Mouse (Mus musculus) cortical plate, adult 2 months (tissue): ENCODE results near the gene Gm10842.
"Not testable (repeated sequence)": the region's sequence is repeated elsewhere in the genome, so short reads cannot be mapped to it uniquely, and the experiment has no call there.

Experiments used
- CTCF ChIP-seq: fragments of 200-500 bp; IDR thresholded peaks from 2 replicates; pipeline ENCODE4 v1.5.1; 2011; ENCODE audit warnings: mild to moderate bottlenecking, control low read depth, low read length; ENCODE audit not compliant: insufficient read depth; ENCODE audit errors: extremely low read depth
- POLR2A ChIP-seq: fragments of 200-500 bp; IDR thresholded peaks from 2 replicates; pipeline ENCODE4 v1.6.1; 2011; ENCODE audit warnings: mild to moderate bottlenecking, low read length, control low read depth; ENCODE audit not compliant: insufficient read depth; ENCODE audit errors: extremely low read depth

- TF ChIP-seq POLR2A, CTCF: not testable (repeated sequence)
Observed at GRCm38 (mm10) chr11:105140512-105140911, 6.2 kb upstream of the Gm10842 start.
